Mouse (Mus musculus) cerebellum, adult 9-11 months (tissue): ENCODE results near the gene 4932429P05Rik.

Experiments
- DNase-seq: peaks from one replicate; pipeline ENCODE4 v3.0.0; 2022

4932429P05Rik gene

GRCm38 (mm10) chrX:89751968-89752367, at the start of gene 4932429P05Rik:
Gene 4932429P05Rik, plus strand, starts transcription at chrX:89752268.
- DNase-seq: no peak
